Mouse (Mus musculus) lung, postnatal 0 days (tissue): ENCODE data around the gene Ccdc121.

Experiments
- CTCF ChIP-seq: IDR thresholded peaks from 2 replicates; pipeline ENCODE4 v1.5.1; 2016; ENCODE audit warnings: antibody characterized with exemption, mild to moderate bottlenecking
- EP300 ChIP-seq: IDR thresholded peaks from 2 replicates; pipeline ENCODE4 v1.6.1; 2016; ENCODE audit warnings: antibody characterized with exemption, mild to moderate bottlenecking, control low read depth

- TF ChIP-seq CTCF (peak; percentile 53), EP300 (no peak)
These were observed 7.9 kb upstream of the Ccdc121 start for GRCm38 (mm10) chr1:181519137-181519536.
